Mouse (Mus musculus): ENCODE measurements around the gene Pik3ca. TPM values are rescaled to one million over a fixed set of nuclear protein-coding genes. Genes with fewer than 3 reads are reported as not detected.
A peak's percentile ranks its signal among the peaks of the same experiment; 100 is the strongest.

The Pik3ca gene
- polyA plus RNA-seq, 1 experiment, result 8.6 TPM

DNA sequence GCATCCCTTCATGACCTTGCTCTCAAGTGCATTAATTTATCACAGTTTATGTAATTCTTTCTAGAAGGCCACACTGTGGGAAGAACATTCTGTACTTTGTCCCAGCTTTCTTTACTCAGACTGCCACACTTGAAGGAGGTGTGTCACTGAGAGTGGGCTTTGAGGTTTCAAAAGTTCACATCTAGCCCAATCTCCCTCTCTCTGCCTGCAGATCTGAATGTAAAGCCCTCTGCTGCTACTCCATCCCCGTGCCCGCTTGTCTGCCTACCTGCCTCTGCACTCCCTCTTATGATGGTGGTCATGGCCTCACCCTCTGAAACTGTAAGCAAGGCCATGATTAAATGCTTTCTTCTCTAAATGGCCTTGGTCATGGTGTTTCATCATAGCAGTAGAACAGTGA is 102.9 kb downstream of the Pik3ca start:
- H3K79me2 ChIP-seq (ENCODE audit: control insufficient read depth, insufficient read depth), result no peaks in the 10 kb centered on the region
- H3K36me3 ChIP-seq (ENCODE audit: control insufficient read depth, insufficient read depth), result no peaks in the 10 kb centered on the region
- H3ac ChIP-seq (ENCODE audit: control insufficient read depth, insufficient read length, low read depth), result no peak overlapping the region
- H3K27me3 ChIP-seq (ENCODE audit: control insufficient read depth, insufficient read depth, insufficient read length), result no peaks in the 10 kb centered on the region
- no peaks in the 10 kb centered on the region for H3K79me3 ChIP-seq (ENCODE audit: low read depth)
- TF ChIP-seq CEBPB (IDR thresholded peaks at IDR 0.05; ENCODE audit: low read depth), result no peak
- no peak for TF ChIP-seq USF1 (IDR thresholded peaks at IDR 0.05; ENCODE audit: low read depth)
- no peak for TF ChIP-seq FOSL1 (IDR thresholded peaks at IDR 0.05; ENCODE audit: insufficient read depth, low read length, poor library complexity, severe bottlenecking)
- no peak for TF ChIP-seq CTCF (IDR thresholded peaks at IDR 0.05; ENCODE audit: control insufficient read depth, insufficient read depth, insufficient read length)
- no peak for TF ChIP-seq MAX (IDR thresholded peaks at IDR 0.05)
- TF ChIP-seq MYOG (IDR thresholded peaks at IDR 0.05; ENCODE audit: control insufficient read depth, extremely low read depth, insufficient read length), result no peak
- TF ChIP-seq MYOD1 (IDR thresholded peaks at IDR 0.05; ENCODE audit: control insufficient read depth, insufficient read length, low read depth), result no peak
- H3K4me3 ChIP-seq (ENCODE audit: insufficient read depth, poor library complexity, severe bottlenecking), result no peak overlapping the region

- TF ChIP-seq MAX (IDR thresholded peaks at IDR 0.05) (no peak), CTCF (IDR thresholded peaks at IDR 0.05; ENCODE audit: control insufficient read depth, insufficient read depth, insufficient read length) (no peak), USF1 (IDR thresholded peaks at IDR 0.05; ENCODE audit: low read depth) (no peak), MYOG (IDR thresholded peaks at IDR 0.05; ENCODE audit: control insufficient read depth, extremely low read depth, insufficient read length) (no peak), FOSL1 (IDR thresholded peaks at IDR 0.05; ENCODE audit: insufficient read depth, low read length, poor library complexity, severe bottlenecking) (no peak), MYOD1 (IDR thresholded peaks at IDR 0.05; ENCODE audit: control insufficient read depth, insufficient read length, low read depth) (no peak), CEBPB (IDR thresholded peaks at IDR 0.05; ENCODE audit: low read depth) (no peak)
- no peaks in the 10 kb centered on the region for H3K79me3 ChIP-seq (ENCODE audit: low read depth)
- H3K36me3 ChIP-seq (ENCODE audit: control insufficient read depth, insufficient read depth), result no peaks in the 10 kb centered on the region
- H3ac ChIP-seq (ENCODE audit: control insufficient read depth, insufficient read length, low read depth), result no peak overlapping the region
- H3K27me3 ChIP-seq (ENCODE audit: control insufficient read depth, insufficient read depth, insufficient read length), result no peaks in the 10 kb centered on the region
- H3K4me3 ChIP-seq (ENCODE audit: insufficient read depth, poor library complexity, severe bottlenecking), result no peak overlapping the region
- peaks cover 1% of the 10 kb centered on the region for H3K79me2 ChIP-seq (ENCODE audit: control insufficient read depth, insufficient read depth)
Observed at GRCm38 (mm10) chr3:32505841-32506240, 108.4 kb downstream of the Pik3ca start.

DNA sequence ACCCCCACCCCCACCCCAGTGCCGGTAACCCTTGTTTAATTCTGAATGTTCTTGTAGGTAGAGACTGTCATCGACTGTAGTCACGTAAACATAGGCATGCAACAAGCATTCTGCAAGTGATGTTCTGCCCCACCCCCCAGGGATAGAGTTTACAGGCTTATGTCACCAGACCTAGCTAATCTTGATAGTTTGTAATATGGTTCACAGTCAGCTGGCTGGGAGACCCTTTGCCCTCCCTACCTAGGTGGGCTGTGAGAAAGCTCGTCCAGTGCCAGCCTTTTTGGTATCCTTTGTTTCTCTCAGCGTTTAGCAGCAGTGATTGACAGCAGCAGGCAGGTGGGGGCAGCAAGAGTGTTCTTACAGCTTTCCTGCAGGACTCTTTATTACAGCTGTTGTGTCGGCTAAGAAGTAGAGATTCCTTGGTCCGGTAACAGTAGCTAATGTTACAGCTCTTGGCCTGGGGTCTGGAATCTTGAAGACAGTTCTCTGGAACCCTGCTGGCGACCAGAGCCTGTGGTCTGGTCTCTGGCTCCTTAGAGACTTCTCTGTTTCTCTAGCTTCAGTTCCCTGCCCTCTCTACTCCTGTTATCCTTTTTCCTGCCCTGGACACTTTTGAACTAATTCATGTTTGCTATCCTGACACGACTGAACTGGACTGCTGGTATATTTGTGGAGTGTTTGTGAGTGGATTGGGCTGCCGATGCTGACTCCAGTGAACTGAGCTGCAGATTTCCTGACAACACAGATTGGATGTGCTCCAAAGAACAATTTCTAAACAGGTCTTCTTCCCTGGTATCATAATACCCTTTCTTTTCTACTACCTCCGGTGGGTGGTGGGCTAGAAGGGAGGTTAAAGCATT is 109.1 kb downstream of the Pik3ca start:
- Histone ChIP-seq H3K27me3 (ENCODE audit: control insufficient read depth, insufficient read depth, insufficient read length) (no peaks in the 10 kb centered on the region), H3ac (ENCODE audit: control insufficient read depth, insufficient read length, low read depth) (no peak overlapping the region), H3K36me3 (ENCODE audit: control insufficient read depth, insufficient read depth) (no peaks in the 10 kb centered on the region), H3K79me2 (ENCODE audit: control insufficient read depth, insufficient read depth) (peaks cover 9% of the 10 kb centered on the region), H3K4me3 (ENCODE audit: insufficient read depth, poor library complexity, severe bottlenecking) (no peak overlapping the region), H3K79me3 (ENCODE audit: low read depth) (peaks cover 7% of the 10 kb centered on the region)
- TF ChIP-seq CTCF (IDR thresholded peaks at IDR 0.05; ENCODE audit: control insufficient read depth, insufficient read depth, insufficient read length) (no peak), FOSL1 (IDR thresholded peaks at IDR 0.05; ENCODE audit: insufficient read depth, low read length, poor library complexity, severe bottlenecking) (no peak), MYOG (IDR thresholded peaks at IDR 0.05; ENCODE audit: control insufficient read depth, extremely low read depth, insufficient read length) (no peak), MYOD1 (IDR thresholded peaks at IDR 0.05; ENCODE audit: control insufficient read depth, insufficient read length, low read depth) (peak; percentile 80), USF1 (IDR thresholded peaks at IDR 0.05; ENCODE audit: low read depth) (no peak), MAX (IDR thresholded peaks at IDR 0.05) (no peak), CEBPB (IDR thresholded peaks at IDR 0.05; ENCODE audit: low read depth) (no peak)

DNA sequence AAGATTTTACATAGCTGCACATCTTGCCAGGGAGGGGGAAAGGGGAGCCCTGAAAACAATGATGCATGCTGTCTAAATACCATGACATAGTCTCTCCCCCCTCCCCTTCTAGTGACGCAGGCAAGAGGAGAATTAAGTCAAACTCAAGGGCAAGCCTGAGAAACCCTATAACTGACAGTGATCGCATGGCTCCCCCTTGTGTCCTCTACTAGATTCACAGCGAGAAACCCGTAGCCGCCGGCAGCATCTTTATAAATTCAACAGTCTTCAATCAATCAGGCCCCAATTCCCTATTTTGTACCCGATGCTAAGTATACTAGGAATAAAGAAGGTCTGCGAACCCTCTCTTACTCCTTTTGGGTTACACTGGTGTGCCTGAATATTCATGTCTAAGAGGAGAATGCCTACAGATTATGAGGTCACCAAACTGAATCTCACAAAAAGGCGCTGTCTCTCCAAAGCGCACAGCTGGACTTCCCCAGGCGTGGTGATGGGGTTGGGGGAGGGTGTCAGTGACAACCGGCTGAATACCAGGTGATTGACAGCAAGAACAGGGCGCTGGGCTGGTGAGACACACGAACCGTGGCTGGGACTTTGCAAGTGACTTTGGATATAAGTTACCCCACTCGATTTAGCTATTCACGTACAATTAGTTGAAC is 111.3 kb downstream of the Pik3ca start:
- no peaks in the 10 kb centered on the region for H3K27me3 ChIP-seq (ENCODE audit: control insufficient read depth, insufficient read depth, insufficient read length)
- peak overlapping the region; percentile 34 for H3ac ChIP-seq (ENCODE audit: control insufficient read depth, insufficient read length, low read depth)
- TF ChIP-seq CTCF (IDR thresholded peaks at IDR 0.05; ENCODE audit: control insufficient read depth, insufficient read depth, insufficient read length) (peak; percentile 60), CEBPB (IDR thresholded peaks at IDR 0.05; ENCODE audit: low read depth) (no peak)
- H3K4me3 ChIP-seq (ENCODE audit: insufficient read depth, poor library complexity, severe bottlenecking), result no peak overlapping the region
- H3K79me2 ChIP-seq (ENCODE audit: control insufficient read depth, insufficient read depth), result peaks cover 31% of the 10 kb centered on the region
- H3K79me3 ChIP-seq (ENCODE audit: low read depth), result peaks cover 26% of the 10 kb centered on the region
- H3K36me3 ChIP-seq (ENCODE audit: control insufficient read depth, insufficient read depth), result peaks cover 8% of the 10 kb centered on the region

DNA sequence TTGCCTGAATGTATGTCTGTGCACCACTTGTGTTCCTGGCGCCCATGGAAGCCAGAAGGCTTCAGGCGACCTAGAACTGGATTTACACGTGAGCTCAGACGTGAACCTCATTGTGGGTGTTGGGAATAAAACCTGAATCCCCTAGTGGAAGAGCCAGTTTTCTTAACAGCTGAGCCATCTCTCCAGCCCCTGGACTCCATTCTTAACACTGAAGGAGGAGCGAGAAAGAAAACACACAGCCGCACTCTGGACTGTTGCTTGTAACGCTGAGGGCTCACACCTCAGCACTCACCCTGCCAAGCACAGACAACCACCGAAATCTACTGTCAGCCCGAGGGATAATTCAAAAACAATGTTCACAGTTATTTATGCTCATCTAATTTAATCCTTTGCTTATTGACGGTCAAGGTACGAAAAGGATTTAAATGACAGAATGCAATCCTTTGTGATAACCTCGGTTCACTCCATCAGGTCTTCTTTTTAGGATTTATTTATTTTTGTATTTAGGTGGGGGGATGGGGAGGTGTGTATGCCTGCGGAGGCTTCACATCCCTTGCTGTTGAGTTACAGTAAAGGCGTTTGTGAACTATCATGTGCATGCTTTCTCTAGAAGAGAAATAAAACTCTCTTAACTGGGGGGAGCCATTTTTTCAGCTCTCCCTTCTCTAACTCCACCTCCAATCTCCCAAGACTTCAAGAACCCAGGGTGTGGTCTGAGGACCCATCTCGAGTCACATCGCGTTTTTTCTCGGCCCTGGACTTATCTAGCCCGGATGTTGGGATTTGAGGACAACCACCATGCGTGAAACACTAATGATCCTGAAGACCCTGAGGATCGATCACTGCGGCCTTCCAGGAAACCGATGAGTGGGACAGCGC is 112.3 kb downstream of the Pik3ca start, which contains the start of gene Zfp639:
Gene Zfp639 (plus strand): TSS at position 764 of the 879 bp plus-strand sequence.
- TF ChIP-seq CEBPB (IDR thresholded peaks at IDR 0.05; ENCODE audit: low read depth) (no peak), MYOG (IDR thresholded peaks at IDR 0.05; ENCODE audit: control insufficient read depth, extremely low read depth, insufficient read length) (no peak), CTCF (IDR thresholded peaks at IDR 0.05; ENCODE audit: control insufficient read depth, insufficient read depth, insufficient read length) (no peak), FOSL1 (IDR thresholded peaks at IDR 0.05; ENCODE audit: insufficient read depth, low read length, poor library complexity, severe bottlenecking) (no peak), USF1 (IDR thresholded peaks at IDR 0.05; ENCODE audit: low read depth) (no peak), MAX (IDR thresholded peaks at IDR 0.05) (no peak), MYOD1 (IDR thresholded peaks at IDR 0.05; ENCODE audit: control insufficient read depth, insufficient read length, low read depth) (no peak)
- peaks cover 13% of the 10 kb centered on the region for H3K36me3 ChIP-seq (ENCODE audit: control insufficient read depth, insufficient read depth)
- peaks cover 40% of the 10 kb centered on the region for H3K79me2 ChIP-seq (ENCODE audit: control insufficient read depth, insufficient read depth)
- peaks cover 30% of the 10 kb centered on the region for H3K79me3 ChIP-seq (ENCODE audit: low read depth)
- no peaks in the 10 kb centered on the region for H3K27me3 ChIP-seq (ENCODE audit: control insufficient read depth, insufficient read depth, insufficient read length)
- peak within 1 kb of the TSS; percentile 72 for H3ac ChIP-seq (ENCODE audit: control insufficient read depth, insufficient read length, low read depth)
- H3K4me3 ChIP-seq (ENCODE audit: insufficient read depth, poor library complexity, severe bottlenecking), result peak within 1 kb of the TSS; percentile 63
